Mouse (Mus musculus) cerebellum, adult 18-20 months (tissue): Measurements from ENCODE around the gene St5.

Experiments
- DNase-seq, 2 experiments: peaks; one replicate each; pipeline ENCODE4 v3.0.0; 2021

The St5 gene

DNA sequence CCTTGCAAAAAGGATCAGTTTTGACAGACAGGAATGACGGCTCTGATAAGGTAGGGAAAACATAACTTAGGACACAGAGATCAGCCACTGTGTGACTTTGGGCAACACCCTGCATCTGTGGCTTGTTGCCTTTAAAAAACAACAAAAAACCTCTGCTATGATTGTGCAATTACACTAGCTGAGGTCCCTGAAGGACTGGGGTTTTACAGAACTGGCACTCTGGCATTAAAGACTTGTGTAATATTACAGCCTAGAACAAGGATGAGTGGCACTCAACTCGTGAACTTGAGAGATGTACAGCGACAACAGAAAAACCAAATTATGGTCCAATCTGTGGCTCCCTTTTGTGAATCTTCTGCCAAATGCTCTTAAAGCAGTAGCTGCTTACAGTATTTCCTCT lies 178.6 kb downstream of the St5 start:
- no peak for DNase-seq

DNA sequence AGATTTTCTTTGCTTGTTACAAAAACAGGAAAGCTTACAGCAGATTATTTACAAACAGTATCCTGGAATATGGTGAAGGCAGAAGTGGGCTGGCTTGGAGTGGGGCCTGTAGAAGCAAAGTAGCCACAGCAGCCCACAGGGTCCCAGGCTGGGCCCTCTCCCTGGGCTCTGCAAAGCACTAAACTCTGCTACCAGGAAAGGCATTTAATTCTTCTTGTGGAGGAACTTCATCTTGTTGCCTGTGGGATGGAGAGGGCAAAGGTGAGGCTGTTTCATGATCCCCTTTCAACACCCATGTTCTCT lies 179.0 kb downstream of the St5 start:
- DNase-seq, result no peak

DNA sequence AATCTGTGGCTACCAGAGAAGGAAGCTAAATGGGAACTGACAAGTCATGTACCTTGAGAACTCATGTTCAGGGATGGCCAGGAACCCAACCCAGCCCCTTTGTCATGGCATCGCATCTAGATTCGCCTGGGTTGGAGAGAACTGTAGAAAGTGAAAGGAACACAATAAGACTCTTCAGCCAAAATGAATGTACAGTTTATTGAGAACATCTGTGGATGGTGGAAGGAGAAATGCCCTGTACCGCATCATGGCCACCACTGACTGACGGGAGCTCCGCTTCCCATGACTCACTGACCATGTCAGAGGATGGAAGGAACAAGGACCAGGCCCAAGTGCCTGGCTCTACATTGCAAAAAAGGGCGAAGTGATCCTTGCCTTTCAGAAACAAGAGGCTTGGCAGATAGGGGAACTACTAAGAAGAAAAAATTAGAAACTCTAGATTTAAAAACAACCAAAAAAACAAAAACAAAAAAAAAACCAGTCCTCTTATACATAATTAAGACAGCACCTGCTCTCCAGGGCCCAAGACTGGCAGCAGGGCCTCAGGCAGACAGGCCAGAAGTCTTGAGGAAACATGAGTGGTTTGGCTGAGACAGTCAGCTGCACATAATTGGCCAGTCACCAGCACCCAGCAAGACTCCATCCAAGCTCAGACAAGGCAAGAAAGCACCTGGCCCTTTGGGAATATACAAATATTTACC lies 179.5 kb downstream of the St5 start:
- peak in 1 of 2 experiments; percentile 39 for DNase-seq

DNA sequence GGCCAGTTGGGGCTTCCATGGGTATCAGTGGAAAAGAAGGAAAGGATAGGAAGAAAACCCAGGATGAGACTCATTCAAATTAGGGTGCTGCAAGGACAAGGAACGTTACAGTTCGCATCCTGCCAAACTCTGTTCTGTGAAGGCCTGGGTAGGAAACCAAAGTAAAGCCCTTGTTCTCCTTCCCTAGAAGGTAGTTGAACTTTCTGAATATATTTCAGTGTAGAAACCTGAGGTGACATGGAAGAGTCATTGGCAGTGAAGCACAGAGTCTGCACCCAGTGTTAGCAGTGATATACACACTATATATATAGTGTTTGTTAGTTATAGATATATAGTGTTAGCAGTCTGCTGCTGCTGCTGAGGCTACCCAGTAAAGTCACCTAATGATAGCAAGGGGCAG lies 180.1 kb downstream of the St5 start:
- DNase-seq, result no peak

DNA sequence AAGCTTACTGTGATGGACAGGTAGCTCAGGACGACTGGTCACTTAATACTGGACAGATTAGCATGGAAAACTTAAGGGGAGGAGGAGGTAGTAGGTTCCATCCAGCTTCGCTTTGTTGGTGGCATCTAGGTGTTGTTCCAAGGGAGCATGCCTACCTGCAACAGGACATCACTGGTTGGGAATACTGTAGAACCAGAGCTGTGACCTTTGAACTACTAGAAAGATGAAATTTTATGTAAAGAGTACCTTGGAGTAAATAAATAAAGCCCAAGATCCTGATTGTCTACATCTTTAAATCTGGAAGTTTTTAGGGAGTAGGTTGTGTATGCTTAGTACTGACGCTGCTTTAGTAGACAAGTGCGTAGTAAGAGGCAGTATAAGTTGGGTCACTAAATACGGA lies 181.3 kb downstream of the St5 start:
- DNase-seq, result no peak

DNA sequence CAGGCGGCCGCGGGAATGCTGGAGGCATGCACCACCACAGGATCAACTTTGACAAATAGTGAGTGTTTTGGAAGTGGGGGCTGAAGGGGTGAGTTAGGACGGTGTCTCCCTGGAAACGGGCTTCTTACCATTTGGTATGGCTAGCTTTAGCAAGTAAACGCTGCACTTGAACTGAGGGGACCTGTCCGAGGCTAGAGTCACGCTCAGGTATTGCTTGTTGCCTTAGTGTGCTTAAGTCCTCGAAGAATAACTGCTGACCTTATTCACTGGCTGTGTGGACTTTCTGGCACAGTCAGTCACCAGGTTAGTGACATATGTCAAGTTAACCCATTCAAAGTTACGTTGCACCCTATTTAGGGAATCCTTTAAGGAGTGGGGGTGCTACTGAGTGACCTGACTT lies 183.5 kb downstream of the St5 start:
- DNase-seq, result no peak

DNA sequence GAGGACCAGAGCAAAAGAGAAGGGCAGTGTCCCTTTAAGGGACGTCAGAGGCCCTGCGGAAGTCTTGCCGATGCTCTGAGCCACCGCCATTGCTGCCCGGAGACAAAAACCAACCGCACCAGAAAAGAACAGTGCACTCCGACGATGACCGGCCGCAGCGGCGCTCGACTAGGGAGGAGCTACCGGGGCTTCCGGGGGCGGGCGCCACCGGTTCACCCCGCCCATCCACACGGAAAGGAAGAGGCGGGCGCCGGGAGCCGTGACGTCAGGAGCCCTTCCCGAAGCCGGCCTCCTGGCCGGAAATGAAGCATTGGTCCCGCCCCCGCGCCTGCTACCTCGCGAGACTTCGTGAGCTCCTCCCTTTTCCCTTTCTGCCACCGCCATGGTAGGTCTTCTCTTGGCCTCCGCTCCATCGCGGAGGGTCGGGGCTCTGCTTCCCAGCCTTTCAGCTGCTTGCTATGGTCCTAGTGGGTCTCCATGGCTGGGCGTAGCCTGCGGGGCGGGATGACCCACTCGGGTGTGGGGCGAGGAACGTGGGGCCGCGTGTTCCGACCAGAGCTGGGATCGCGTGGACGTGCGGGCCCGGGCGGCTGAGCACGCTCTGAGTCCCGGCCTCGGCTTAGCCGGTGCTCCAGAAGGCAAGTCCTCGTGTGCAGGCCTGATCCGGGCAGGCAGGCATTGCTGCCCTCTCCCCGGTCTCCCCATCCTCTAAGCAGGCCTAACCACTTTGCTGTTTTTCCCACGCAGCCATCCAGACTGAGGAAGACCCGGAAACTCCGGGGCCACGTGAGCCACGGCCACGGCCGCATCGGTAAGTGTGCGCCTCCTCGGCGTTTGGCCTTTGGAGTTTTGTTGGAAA lies 184.3 kb downstream of the St5 start, which contains the start of gene Rpl27a:
TSS of gene Rpl27a (plus strand) at position 310 of the 859 bp plus-strand sequence.
- peak; percentile 99 for DNase-seq

DNA sequence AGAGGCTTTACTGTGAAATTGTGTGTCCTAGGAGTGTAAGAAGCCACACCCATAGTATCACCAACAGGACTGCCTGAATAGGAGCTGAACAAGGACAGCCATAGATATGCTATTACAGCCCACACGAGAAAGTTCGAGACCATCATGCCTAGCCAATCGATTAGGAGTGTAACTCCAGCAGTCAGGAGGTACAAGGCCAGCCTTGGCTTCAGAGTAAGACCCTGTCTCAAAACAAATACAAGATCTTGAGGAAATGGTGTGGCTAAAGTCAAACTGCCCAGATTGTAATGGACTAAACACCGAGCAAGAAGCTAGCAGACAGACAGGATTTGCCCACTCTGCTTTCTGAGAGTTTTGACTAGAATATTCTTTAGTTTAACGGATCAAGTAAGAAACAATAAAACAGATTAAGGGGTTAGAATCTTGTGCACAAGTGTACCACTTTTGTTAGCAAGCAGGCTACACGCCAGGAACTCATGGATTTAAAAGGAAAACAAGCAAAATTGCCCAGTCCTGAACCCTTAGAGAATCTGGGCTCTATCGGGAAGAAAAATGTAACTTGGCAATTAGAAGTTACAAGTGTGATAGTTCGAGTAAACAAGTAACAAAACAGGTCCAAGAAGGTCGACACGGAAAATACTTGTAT lies 185.2 kb downstream of the St5 start:
- DNase-seq, result no peak

DNA sequence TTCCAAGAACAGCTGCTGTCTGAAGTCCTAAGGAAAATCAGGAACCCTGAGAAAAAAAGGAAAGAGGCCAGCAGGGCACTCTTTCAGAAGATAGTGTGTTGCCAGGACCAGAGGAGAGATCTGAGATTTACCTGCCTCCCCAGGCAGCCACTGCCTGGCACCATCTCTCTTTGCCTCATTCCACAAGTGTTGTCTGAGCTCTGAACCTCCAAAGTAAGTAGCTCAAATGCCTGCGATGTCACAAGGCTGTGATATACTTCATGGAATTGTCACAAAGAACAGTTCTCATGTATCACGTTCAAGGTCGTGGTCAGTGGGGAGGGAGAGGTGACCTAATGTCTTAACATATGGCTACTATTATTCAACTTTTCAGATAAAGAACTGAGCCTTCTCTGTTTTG lies 186.9 kb downstream of the St5 start:
- DNase-seq, result no peak

DNA sequence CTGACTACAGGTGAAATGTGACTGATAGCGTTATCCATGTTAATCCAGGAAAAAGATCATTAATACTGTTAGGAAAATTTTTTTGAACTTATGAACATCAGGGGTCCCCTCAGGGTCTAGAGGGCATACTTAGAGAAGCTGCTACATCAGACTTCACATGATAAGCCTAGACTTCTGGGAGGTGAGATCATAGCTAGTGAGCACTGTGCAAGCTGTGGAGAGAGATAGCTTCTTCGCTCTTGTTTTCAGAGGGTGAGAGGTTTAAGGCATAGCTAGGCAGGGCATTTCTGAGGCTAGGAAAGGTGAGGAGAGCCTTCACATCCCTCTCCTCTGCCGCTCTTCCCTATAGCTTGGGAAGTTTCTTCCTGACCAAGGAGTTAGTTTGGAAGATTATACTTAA lies 191.6 kb downstream of the St5 start:
- DNase-seq, result no peak

DNA sequence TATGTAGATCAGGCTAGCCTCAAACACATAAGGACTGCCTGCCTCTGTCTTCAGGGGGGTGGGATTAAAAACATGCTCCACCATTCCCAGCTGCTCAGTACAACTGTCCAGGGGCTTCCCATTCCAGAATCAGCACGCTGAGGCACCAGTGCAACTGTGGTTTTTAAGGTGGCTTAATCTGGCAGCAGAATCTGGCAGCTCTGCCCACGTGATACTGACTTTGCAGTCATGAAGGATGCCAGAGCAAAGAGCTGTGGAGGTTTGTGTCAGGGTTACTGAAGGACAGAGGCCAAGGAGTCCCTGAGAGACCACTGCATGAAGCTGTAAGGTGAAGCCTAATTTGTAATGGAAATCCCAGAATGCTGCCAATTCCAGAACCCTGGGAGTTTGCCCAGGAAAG lies 192.6 kb downstream of the St5 start:
- no peak for DNase-seq

DNA sequence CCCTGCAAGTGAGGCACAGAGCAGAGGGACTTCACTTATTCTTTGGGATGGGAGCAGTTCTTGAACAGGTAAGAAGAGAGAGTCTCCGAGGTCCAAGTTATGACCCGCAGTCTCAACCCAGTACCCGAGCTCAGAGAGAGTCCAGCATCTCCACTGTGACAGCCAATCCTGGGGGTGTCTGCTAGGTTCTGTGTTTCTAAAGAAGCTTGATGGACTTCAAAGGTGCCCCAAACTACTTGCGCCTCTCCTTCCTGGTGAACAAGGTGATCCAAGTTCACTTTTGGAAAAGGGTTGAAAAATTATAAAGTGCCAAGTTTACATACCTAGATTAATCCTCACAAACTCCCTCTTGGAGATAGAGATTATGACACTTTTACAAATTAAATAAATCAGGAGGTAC lies 195.4 kb downstream of the St5 start, which contains the start of gene Trim66:
TSS of gene Trim66 (minus strand) at position 101 of the 400 bp plus-strand sequence.
- DNase-seq, result no peak

DNA sequence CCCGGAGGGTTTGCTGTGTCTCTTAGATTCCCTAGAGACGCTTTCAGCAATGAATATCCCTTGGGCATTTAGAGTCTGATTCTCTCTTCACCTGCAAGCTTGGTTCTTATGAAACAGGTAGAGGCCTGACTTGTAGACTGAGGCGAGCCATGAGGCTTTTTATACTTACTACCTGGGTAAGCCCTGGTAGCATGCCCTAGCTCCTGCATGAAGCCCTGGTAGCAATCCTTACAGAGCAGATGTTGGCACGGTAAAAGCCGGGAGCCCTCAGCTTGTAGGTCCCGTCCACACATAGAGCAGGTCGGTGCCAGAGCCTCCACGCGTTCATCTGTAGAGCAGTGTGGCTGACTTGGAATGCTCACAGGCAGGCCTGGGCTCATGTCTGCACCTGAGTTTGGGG lies 195.8 kb downstream of the St5 start:
- no peak for DNase-seq

DNA sequence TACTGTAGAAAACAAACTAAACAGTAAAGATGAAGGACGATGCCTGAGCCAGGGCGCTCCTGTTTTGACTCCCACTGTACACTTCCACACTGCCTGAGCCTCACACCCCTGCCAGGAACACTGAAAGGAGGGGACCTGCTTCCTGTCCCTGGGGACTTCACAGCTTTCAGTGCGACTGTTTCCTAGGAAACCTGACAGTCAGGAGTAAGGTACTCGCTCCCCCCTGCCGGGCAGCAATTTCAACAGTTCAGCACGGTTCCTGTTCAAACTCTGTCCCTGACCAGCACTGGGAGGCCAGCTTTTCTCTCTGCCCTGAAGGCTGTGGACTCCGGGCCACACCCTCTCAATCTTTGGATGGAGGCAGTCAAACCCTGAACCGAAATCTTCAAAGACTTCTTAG lies 196.3 kb downstream of the St5 start:
- DNase-seq, result no peak

DNA sequence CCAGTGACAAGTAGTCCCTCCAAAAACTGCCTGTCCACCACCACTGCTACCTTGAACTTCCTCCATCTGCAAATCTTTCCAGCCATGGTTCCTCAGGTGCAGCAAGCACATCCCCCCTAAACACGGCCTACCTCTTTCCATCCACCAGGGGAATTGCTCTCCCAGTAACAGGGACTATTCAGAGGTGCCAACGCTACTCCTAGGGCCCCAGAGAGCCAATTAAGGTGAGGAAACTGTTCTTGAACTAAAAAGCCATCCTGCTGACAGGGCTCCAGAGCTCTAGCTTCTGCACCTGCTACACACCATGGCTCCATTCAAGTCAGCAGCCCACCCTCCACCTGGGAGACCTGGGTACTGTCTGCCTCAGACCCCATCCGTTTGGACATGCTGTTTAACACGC lies 205.9 kb downstream of the St5 start:
- DNase-seq, result no peak

DNA sequence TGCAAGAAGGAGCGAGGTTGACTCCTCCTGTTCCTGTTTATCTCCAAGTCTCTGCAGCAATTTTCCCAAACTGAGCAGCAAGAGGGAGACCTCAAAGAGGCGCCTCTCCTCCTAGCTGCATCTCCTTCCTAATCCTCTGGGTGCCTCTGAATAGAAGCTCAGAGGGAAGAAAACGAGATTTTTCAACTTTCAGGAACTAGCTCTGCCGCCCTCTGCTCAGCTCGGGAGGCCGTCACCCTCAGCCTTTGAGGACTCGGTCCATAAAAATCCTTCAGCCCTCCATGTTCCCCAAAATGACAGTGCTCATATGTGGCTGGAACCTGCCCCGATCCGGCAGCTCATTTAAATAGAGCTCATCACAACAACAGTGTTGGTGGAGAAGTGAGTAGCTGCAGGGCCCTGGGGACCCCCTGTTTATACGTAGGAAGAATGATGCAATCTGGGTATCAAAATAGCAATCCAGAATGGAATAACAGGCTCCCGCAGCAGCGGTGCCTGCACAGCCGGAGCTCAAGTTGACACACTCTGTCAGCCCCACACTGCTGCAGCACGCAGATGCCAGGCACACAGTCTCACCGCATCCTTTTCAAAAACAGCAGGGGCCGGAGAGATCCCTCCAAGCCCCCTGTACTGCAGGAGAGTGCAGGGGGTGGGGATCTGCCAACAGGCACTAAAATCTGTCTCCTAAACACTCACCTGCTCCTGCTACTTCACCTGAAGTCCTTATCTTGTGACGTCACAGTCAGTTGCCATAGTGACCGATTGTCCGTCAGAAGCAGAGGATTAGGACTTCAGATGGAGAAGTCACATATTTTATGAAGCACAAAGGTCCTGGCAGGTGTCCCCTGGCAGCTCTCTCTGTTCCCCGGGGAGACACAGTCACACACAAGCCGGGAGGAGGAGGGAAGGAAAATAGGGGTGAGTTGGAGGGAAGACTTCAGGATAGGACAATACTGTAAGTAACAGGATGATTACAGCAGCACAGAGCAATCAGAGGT lies 209.8 kb downstream of the St5 start:
- DNase-seq, result peak; percentile 69 to 80

DNA sequence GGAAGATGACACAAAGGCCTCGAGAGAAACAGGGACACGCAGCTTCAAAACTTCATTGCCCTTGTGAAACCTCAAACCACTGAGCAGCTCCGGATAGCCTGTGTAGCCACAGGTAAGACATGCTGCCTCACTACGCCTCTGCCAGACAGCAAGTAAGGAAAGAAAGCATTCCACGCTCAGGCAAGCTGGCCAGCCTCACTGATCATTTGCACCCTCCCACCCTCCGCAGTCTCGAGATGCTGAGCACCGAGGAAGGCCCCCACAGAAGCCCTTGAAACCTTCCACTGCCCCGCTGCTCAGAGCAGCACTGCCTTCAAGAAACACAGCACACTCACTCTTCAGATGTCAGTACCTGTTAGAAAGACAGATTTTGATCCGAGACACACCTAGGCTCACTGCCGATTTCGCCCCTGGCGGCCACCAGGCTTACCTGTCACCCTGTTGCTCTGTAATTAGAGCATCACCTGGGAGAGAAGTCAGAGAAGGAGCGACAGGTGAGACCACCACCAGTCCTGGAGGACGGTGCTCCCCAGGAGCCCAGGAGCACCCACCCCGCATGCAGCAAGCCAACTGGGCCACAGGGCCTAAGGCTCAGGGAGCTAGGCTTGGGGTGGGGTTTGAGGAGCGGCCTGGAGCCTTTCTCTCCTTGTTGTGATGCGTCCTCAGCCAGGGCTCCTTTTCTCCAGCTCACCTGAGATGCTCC lies 210.6 kb downstream of the St5 start:
- peak in 1 of 2 experiments; percentile 18 for DNase-seq

DNA sequence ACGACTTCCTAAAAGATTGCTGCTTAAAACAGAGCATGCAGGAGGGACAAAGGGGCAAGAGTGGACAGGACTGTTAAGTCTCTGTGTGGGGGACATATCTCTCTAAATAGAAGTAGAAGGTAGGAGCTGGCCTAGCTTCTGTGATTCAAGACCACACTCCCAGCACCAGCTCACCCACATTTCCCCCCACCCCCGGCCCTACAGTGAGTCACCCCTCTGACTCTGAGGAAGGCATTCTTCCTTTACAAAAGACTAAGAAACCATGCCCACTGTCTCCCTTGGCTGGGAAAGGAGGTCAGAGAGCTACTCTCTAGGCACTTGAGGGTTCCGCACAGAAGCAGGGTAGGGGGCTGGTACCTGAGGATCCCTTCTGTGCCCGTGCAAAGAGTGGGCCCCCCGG lies 219.2 kb downstream of the St5 start:
- DNase-seq, result no peak

DNA sequence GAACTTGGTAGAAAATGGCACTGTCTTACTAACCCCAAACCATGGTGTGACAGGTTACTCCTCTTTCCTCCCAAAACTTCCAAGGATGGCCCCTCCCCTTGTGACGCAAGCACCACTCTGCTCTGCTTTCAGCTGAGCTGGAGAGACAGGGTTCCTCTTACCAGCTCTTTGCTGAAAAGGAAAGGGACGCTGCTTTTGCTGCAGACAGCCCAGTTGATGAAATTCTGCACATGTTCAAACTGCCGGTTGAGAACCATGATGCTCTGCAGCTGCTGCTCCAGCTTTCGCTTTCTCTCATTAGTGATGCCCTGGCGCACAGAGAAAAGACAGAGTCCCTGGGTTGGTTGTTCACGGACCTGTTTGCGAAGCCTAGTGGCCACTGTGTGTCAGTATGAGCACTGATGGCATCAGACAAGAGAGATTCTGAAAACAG lies 222.6 kb downstream of the St5 start:
- DNase-seq, result no peak

DNA sequence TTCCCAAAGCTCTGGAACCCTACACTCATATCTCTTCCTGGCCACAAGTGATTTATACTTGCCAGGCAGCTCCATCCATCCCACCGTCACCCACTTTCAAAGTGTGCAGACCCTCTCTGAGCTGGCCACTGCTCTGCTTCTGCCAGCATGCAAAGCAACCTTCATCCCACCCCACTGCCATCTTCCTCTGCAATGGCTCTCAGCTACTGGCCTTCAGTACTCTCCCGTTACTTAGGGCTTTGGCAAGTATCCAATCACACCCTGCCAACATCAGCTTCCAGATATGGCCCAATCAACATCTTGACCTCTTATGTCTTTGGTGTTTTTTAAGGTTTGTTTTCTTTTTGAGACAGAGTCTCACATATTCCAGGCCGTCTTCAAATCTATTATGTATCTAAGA lies 225.5 kb downstream of the St5 start:
- DNase-seq, result no peak
